Mouse (Mus musculus): ENCODE data around the gene Anapc15-ps.

GRCm38 (mm10) chr10:95679131-95679530 lies 5.9 kb upstream of the Anapc15-ps start:
- TF ChIP-seq CTCF (IDR thresholded peaks at IDR 0.05; ENCODE audit: low read depth): no peak
- no peak for TF ChIP-seq EP300 (IDR thresholded peaks at IDR 0.05; ENCODE audit: low read depth)

All from liver, embryonic 14.5 days (tissue).